Mouse (Mus musculus): ENCODE measurements around the gene 4921517D22Rik.

The 4921517D22Rik gene

GRCm38 (mm10) chr13:59690576-59690975 lies 3.3 kb downstream of the 4921517D22Rik start:
- no peak for DNase-seq (ENCODE audit: low spot score)

GRCm38 (mm10) chr13:59689843-59690242 lies 4.1 kb downstream of the 4921517D22Rik start:
- no peak for DNase-seq (ENCODE audit: low spot score)

DNA sequence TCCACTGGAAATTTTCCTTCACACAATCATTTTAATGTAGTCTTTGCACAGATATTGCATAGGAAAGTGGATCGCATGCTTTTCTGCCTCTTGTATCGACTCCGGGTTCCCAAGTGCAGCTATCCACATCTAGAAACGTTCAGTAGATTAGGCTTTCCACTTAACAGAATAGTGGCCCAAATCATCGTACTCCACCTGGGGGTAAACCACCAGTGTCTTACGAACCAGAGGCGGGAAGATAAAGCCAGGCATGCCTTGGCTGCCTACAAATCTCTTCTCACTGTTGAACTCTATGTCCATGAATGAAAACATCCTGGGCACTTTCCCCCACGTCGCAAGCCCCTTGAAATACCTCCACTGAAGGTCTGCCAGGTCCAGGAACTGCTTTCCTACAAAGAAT lies 4.6 kb downstream of the 4921517D22Rik start:
- DNase-seq (ENCODE audit: low spot score) = no peak

DNA sequence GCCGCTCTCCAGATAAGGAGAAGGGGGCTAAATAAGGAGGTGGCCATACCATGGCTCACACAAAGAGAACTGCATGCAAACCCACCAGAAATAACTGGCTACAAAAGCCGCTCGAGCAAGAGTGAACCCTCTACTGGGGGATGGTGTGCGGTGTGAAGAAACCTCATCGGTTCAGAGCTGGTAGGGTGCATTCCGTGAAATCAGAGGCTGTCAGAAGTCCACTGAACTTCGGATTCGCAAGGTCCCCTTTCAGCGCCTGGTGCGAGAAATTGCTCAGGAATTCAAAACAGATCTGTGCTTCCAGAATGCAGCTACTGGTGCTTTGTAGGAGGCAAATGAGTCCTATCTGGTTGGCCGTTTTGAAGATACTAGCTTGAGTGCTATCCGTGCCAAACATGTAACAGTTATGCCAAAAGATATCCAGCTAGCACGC lies 5.6 kb downstream of the 4921517D22Rik start:
- no peak for DNase-seq (ENCODE audit: low spot score)

DNA sequence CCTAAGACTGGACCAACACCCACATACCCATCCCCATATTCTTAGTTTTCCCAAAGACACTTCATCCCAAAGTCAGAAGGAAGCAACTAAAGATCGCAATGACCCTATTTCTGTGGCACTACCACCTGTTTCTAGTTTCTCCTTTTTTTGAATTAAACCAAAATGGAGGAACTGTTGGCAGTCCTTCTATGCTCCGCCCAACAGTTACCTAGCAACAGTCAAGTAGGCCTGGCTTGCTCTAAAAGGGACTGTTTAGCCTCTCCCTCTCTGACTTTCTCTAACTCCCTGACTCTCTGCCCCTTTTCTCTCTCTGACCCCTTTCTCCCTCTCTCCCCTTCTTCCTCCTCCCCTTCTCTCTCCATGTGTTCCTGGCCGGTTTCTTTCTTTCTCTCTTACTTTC lies 8.7 kb downstream of the 4921517D22Rik start:
- DNase-seq (ENCODE audit: low spot score) = no peak

- DNase-seq (ENCODE audit: low spot score) = no peak
Observed at GRCm38 (mm10) chr13:59682629-59683028, 11.3 kb downstream of the 4921517D22Rik start.

- DNase-seq (ENCODE audit: low spot score) = no peak
Observed at GRCm38 (mm10) chr13:59679908-59680307, 14.0 kb downstream of the 4921517D22Rik start.

- DNase-seq (ENCODE audit: low spot score) = no peak
Observed at GRCm38 (mm10) chr13:59679306-59679705, 14.6 kb downstream of the 4921517D22Rik start.

- no peak for DNase-seq (ENCODE audit: low spot score)
Observed at GRCm38 (mm10) chr13:59676316-59677229, 17.3 kb downstream of the 4921517D22Rik start.

DNA sequence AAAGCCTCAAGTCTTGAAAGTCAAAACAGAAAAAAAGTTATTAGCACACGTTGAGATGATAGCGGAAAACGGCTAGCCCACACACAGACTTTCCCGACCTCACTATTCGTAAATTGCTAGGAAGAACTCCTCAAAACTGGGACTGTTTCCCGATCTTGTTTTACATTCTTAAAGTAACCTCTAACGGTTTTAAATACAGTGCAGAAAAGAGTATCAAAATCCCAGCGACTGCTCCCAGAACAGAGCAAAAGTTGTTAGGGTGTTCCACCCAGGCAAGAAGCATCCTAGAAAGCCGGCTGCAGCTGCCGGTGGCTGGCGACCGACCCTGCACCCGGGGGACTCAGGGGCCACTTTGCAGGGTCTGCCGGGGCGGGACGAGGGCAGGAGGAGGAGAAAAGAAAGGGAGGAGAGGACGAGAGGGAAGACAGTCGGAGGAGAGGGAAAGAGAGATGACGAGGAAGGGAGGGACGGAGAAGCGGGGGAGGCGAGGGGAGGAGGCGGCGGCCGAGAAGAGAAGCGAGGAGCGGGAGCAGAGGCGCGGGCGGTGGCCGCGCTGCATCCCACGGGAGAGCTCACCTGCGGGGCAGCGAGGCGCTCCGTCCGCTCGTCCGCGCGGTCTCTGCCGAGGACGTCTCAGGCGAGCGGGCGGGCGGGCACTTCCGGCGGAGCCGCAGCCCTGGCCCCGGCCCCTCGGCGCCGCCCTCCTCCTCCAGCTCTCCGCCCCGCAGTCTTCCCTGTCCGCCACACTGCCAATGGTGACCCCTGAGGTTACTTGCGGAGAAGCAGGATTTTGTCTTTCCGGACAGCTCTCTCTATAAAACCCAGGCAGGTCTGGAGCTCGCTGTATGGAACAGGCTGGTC lies 18.5 kb downstream of the 4921517D22Rik start, which contains the start of gene Golm1:
Gene Golm1 (minus strand): TSS at position 661 of the 861 bp plus-strand sequence.
- no peak for DNase-seq (ENCODE audit: low spot score)

DNA sequence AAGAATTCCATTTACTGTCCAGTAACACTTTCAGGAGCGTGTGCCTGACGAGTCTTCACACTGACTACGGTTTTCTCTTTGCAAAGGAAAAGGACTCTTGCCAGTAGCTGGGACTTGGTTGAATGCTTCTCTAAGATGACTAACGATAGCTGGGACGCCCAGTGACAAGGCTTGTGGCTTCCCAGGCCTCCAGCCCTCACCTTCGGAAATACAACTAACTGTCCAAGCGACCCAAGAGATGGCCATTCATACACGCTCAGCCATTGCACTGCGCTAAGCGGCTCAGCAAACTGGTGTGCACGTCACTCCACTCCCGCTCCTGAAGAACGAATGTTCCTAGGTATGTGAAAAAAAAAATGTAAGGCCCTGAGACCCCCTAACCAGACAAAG lies 19.2 kb downstream of the 4921517D22Rik start:
- no peak for DNase-seq (ENCODE audit: low spot score)

GRCm38 (mm10) chr13:59674215-59674614 lies 19.7 kb downstream of the 4921517D22Rik start:
- DNase-seq (ENCODE audit: low spot score) = no peak

- DNase-seq (ENCODE audit: low spot score) = no peak
Observed at GRCm38 (mm10) chr13:59673597-59673996, 20.3 kb downstream of the 4921517D22Rik start.

GRCm38 (mm10) chr13:59672248-59672647 lies 21.7 kb downstream of the 4921517D22Rik start:
- DNase-seq (ENCODE audit: low spot score) = no peak

DNA sequence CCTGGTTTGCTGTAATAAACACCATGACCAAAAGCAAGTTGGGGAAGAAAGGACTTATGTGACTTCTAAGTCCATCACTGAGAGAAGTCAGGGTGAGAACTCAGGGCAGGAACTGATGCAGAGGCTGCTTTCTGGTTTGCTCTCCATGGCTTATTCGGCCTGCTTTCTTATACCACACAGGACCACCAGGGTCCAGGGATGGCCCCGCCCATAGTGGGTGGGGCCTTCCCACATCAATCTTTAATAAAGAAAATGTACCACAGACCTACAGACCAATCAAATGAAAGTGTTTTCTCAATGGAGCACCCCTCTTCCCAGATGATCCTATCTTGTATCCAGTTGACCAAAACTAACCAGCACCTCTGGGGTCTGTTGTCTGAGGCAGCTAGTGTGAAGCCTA lies 22.4 kb downstream of the 4921517D22Rik start:
- no peak for DNase-seq (ENCODE audit: low spot score)

DNA sequence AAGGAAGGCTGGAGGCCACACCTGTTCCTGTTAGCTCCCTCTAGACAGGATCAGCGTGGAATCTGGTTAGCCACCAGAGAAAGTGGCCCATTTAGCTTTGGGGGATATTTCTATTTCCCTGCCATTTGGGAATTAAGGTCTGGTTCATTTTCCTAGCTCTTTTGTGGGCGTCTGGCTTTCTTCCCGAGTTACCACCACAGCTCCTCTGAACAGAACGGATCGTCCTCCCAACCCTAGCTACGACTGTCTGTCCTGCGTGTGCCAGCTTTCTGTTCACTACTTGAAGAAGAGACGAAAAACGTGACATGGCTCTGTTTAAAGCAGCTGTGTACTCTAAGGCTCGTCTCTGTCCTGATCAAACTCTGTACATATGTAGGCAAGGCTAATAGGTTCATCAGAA lies 24.0 kb downstream of the 4921517D22Rik start:
- DNase-seq (ENCODE audit: low spot score) = no peak

DNA sequence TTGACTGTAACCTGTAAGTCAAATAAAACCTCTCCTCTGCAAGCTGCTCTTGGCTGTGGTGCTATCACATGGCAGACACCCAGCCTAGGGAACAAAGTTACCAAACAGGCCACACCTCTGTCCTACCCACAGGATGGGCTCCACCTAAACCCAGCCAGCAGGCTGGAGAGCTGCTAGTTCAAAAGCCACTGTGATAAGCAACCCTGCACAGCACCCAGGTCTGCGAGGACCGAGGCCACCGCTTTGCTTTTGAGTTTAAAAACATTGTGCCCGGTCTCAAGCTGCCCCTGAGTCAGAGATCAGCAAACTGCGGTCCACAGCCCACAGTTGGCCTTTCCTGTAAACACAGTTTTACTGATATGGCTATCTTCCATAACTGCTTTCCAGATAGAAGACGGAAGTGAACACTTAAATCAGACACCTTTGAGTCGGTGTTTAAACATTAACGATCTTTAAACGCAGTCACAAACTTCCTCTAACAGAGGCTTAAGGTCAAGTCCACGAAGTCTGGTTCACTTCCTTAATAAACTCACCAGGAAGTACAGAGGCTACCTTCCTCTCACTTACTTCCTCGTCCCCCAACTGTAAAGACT lies 25.3 kb downstream of the 4921517D22Rik start:
- DNase-seq (ENCODE audit: low spot score) = no peak

DNA sequence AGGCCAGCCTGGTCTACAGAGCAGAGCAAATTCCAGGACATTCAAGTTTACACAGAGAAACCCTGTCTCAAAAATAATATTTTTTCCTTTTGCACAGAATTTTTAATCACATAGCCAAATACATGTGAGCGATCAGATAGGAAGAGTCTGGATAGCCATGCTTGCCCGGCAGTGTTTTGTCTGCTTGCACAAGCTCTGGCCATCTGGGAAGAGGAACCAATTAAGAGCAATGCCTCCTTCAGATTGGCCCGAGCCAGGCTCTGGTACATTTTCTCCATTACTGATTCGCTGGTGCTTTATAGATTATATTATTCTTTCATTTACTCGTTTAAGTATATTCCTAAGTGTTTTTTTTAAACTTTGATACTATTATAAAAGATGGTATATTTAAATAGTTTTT lies 26.1 kb downstream of the 4921517D22Rik start:
- DNase-seq (ENCODE audit: low spot score) = no peak

DNA sequence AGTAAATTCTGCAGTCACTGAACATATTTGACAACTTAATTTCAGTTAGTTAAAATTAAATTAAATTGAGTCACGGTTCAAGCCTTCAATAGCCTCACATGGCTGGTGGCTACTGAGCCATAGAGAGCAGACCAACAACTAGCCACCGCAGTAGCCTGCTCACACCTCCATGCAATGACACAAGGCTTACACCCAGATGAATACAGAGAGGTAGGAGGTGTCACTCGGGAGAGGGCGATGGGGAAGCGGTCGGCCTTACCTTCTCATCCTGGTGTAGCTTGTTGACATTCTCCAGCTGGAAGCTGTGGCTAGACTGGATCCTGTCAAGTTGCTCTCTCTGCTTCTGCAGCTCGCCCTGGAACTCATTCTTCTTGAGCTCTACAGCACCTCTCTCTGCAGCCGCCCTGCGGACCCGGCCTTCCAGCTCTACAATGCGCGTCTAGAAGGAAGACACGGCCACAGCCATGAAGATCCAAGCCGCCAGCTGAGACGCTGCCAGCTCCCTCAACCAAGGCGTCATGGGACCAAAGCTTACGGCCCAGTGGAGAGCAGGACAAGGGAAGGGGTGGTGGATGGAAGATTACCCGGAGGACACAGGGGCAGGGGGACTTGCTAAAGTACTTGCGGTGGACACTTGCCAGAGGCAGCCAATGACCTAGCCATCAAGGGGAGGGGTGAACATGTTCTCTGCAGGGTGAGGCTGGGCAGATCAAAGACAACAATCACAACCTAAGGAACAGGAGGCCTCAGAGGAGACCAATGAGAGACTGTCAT lies 29.8 kb downstream of the 4921517D22Rik start:
- DNase-seq (ENCODE audit: low spot score) = no peak

GRCm38 (mm10) chr13:59661966-59662365 lies 31.9 kb downstream of the 4921517D22Rik start:
- DNase-seq (ENCODE audit: low spot score) = no peak

DNA sequence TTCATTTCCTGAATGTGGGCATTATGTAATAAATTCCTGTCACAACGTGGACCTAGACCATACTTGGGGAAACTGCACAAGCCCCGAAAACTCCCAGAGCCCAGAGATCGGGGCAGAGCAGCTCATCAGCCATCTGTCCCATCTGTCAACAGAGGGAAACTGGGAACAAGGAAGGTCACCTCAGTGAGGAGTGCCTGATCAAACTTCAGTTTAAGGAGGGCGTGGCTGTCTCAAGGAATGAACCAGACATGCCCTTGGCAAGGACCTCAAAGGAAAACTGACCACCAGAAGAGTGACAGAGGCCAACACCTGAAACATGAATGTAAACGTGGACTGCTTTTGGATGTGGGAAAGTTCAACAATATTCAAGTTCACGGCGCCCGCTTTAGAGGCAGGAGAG lies 32.5 kb downstream of the 4921517D22Rik start:
- DNase-seq (ENCODE audit: low spot score) = no peak

- no peak for DNase-seq (ENCODE audit: low spot score)
Observed at GRCm38 (mm10) chr13:59660371-59660770, 33.5 kb downstream of the 4921517D22Rik start.

Data from urinary bladder, postnatal 10 days (tissue).